Mouse (Mus musculus): ENCODE data around the gene Rapgef5. TPM values are rescaled to one million over a fixed set of nuclear protein-coding genes. Genes with fewer than 3 reads are reported as not detected.
"Not testable (repeated sequence)": the region's sequence is repeated elsewhere in the genome, so short reads cannot be mapped to it uniquely, and the experiment has no call there.

The Rapgef5 gene
- total RNA-seq, 2 experiments from 2014 or later = 47.8 to 48.9 TPM

- no peak for DNase-seq
Observed at GRCm38 (mm10) chr12:117751045-117751444, 234.8 kb downstream of the Rapgef5 start.

GRCm38 (mm10) chr12:117751520-117752383, 235.5 kb downstream of the Rapgef5 start:
- DNase-seq = peak; percentile 50 to 51
- intact Hi-C loops (cut with DNase I) = no loop called here

More at GRCm38 (mm10) chr12:117751045-117751444, 234.8 kb downstream of the Rapgef5 start:
- intact Hi-C loops (cut with DNase I) = no loop called here

- intact Hi-C loops (cut with DNase I) = no loop called here
Observed at GRCm38 (mm10) chr12:117756010-117756409, 239.7 kb downstream of the Rapgef5 start.

GRCm38 (mm10) chr12:117760373-117760772, 244.1 kb downstream of the Rapgef5 start:
- DNase-seq = no peak
- intact Hi-C loops (cut with DNase I) = loop anchor here (5.0 kb wide), 1 partner anchor 98 kb away; no protein-coding TSS in a partner anchor

More at GRCm38 (mm10) chr12:117756010-117756409, 239.7 kb downstream of the Rapgef5 start:
- peak in 1 of 2 experiments; percentile 45 for DNase-seq

GRCm38 (mm10) chr12:117760846-117761245, 244.6 kb downstream of the Rapgef5 start:
- intact Hi-C loops (cut with DNase I) = loop anchor here (5.0 kb wide), 1 partner anchor 99 kb away; no protein-coding TSS in a partner anchor
- DNase-seq = no peak

- peak in 1 of 2 experiments; percentile 32 for DNase-seq
- intact Hi-C loops (cut with DNase I) = loop anchor here (5.0 kb wide), 1 partner anchor 99 kb away; no protein-coding TSS in a partner anchor
Observed at GRCm38 (mm10) chr12:117761698-117762097, 245.4 kb downstream of the Rapgef5 start.

- intact Hi-C loops (cut with DNase I) = loop anchor here (5.0 kb wide), 1 partner anchor 101 kb away; no protein-coding TSS in a partner anchor
Observed at GRCm38 (mm10) chr12:117763247-117763646, 247.0 kb downstream of the Rapgef5 start.

GRCm38 (mm10) chr12:117764839-117765238, 248.6 kb downstream of the Rapgef5 start:
- peak; percentile 64 to 84 for DNase-seq
- intact Hi-C loops (cut with DNase I) = loop anchor here (1.0 to 5.0 kb wide), 6 partner anchors 103 to 378 kb away; no protein-coding TSS in a partner anchor

More at GRCm38 (mm10) chr12:117763247-117763646, 247.0 kb downstream of the Rapgef5 start:
- DNase-seq = peak; percentile 32 to 38

GRCm38 (mm10) chr12:117769113-117769512, 252.8 kb downstream of the Rapgef5 start:
- peak; percentile 78 to 85 for DNase-seq
- intact Hi-C loops (cut with DNase I) = loop anchor here (1.0 to 5.0 kb wide), 3 partner anchors 232 to 382 kb away; no protein-coding TSS in a partner anchor

GRCm38 (mm10) chr12:117770211-117770610, 253.9 kb downstream of the Rapgef5 start:
- intact Hi-C loops (cut with DNase I) = loop anchor here (5.0 kb wide), 1 partner anchor 82 kb away; no protein-coding TSS in a partner anchor
- no peak for DNase-seq

GRCm38 (mm10) chr12:117771156-117771555, 254.9 kb downstream of the Rapgef5 start:
- no peak for DNase-seq
- intact Hi-C loops (cut with DNase I) = loop anchor here (5.0 kb wide), 1 partner anchor 81 kb away; no protein-coding TSS in a partner anchor

GRCm38 (mm10) chr12:117772638-117773037, 256.4 kb downstream of the Rapgef5 start:
- peak; percentile 45 to 75 for DNase-seq
- intact Hi-C loops (cut with DNase I) = loop anchor here (5.0 kb wide), 1 partner anchor 80 kb away; no protein-coding TSS in a partner anchor

GRCm38 (mm10) chr12:117776841-117777240, 260.6 kb downstream of the Rapgef5 start:
- no peak for DNase-seq
- intact Hi-C loops (cut with DNase I) = no loop called here

- no peak for DNase-seq
Observed at GRCm38 (mm10) chr12:117781360-117781759, 265.1 kb downstream of the Rapgef5 start.

GRCm38 (mm10) chr12:117783426-117783825, 267.1 kb downstream of the Rapgef5 start:
- intact Hi-C loops (cut with DNase I) = no loop called here
- no peak for DNase-seq

More at GRCm38 (mm10) chr12:117781360-117781759, 265.1 kb downstream of the Rapgef5 start:
- intact Hi-C loops (cut with DNase I) = no loop called here

GRCm38 (mm10) chr12:117786621-117787020, 270.3 kb downstream of the Rapgef5 start:
- intact Hi-C loops (cut with DNase I) = no loop called here
- DNase-seq = no peak

GRCm38 (mm10) chr12:117788513-117789011, 272.3 kb downstream of the Rapgef5 start:
- DNase-seq = no peak
- intact Hi-C loops (cut with DNase I) = no loop called here

GRCm38 (mm10) chr12:117789017-117789416, 272.7 kb downstream of the Rapgef5 start:
- no peak for DNase-seq
- intact Hi-C loops (cut with DNase I) = no loop called here

GRCm38 (mm10) chr12:117795303-117795702, 279.0 kb downstream of the Rapgef5 start:
- intact Hi-C loops (cut with DNase I) = no loop called here
- no peak for DNase-seq

- DNase-seq; intact Hi-C loops (cut with DNase I): not testable (repeated sequence)
Observed at GRCm38 (mm10) chr12:117803989-117804388, 287.7 kb downstream of the Rapgef5 start, which contains the start of gene Cdca7l. Gene Cdca7l (plus strand): TSS chr12:117804289.

- no peak for DNase-seq
- intact Hi-C loops (cut with DNase I) = no loop called here
Observed at GRCm38 (mm10) chr12:117805576-117805975, 289.3 kb downstream of the Rapgef5 start.
